Mouse (Mus musculus) CH12.LX (cell line): ENCODE data around the gene Iars. TPM values are rescaled to one million over a fixed set of nuclear protein-coding genes. Genes with fewer than 3 reads are reported as not detected.

Experiments used
- DNase-seq: peaks from one replicate; pipeline ENCODE4 v3.0.0-alpha.2; 2013; ENCODE audit errors: extremely low read depth
- H3K27ac ChIP-seq: 2 replicates; pipeline ENCODE4 v1.5.1; 2012; ENCODE audit warnings: low read depth, mild to moderate bottlenecking, control low read depth, moderate library complexity; ENCODE audit not compliant: insufficient read depth
- H3K27me3 ChIP-seq: replicated peaks from 2 replicates; pipeline ENCODE3; 2012; ENCODE audit warnings: inconsistent platforms
- H3K36me3 ChIP-seq, 2 experiments: replicated peaks in 1 of 2; 2 replicates each; pipeline versions ENCODE3 to v1.6.1; 2012; ENCODE audit warnings: inconsistent platforms in 1 of 2, low read length in 1 of 2, mild to moderate bottlenecking in 1 of 2, mixed read lengths in 1 of 2, moderate library complexity in 1 of 2; ENCODE audit not compliant: control insufficient read depth in 1 of 2, insufficient read depth in 1 of 2
- H3K4me1 ChIP-seq, 2 experiments: 2 replicates each; pipeline ENCODE4 v1.6.1; 2012; ENCODE audit warnings: inconsistent platforms in 1 of 2, moderate library complexity in 1 of 2; ENCODE audit not compliant: insufficient read depth in 2 of 2, control insufficient read depth in 1 of 2
- H3K4me2 ChIP-seq: 2 replicates; pipeline ENCODE4 v1.6.1; 2012; ENCODE audit warnings: low read depth, mild to moderate bottlenecking, control low read depth; ENCODE audit not compliant: poor library complexity, insufficient read depth, severe bottlenecking
- H3K4me3 ChIP-seq, 3 experiments: fragments of 150-350 bp in 1 of 3; sonication (generic) in 1 of 3; replicated peaks in 1 of 3; 2 replicates each; pipeline versions ENCODE3 to v1.5.1; 2011 to 2012; ENCODE audit warnings: low read depth in 2 of 3, low read length in 2 of 3, mild to moderate bottlenecking in 2 of 3, moderate library complexity in 2 of 3, control low read depth in 1 of 3, improper control_type of control experiment in 1 of 3, inconsistent platforms in 1 of 3, mixed read lengths in 1 of 3; ENCODE audit not compliant: poor library complexity in 1 of 3
- H3K79me2 ChIP-seq: replicated peaks from 2 replicates; pipeline ENCODE4 v1.6.1; 2012; ENCODE audit warnings: mild to moderate bottlenecking, moderate library complexity; ENCODE audit not compliant: control insufficient read depth, poor library complexity, insufficient read depth, severe bottlenecking; ENCODE audit errors: extremely low read depth
- H3K9ac ChIP-seq: 2 replicates; pipeline ENCODE4 v1.6.1; 2012; ENCODE audit warnings: low read depth, mild to moderate bottlenecking, control low read depth, moderate library complexity; ENCODE audit not compliant: insufficient read depth
- H3K9me3 ChIP-seq: replicated peaks from 2 replicates; pipeline ENCODE3; 2012; ENCODE audit warnings: low read length, inconsistent platforms, mixed read lengths
- BHLHE40 ChIP-seq: IDR thresholded peaks from 2 replicates; pipeline ENCODE4 v1.6.1; 2011; ENCODE audit warnings: mild to moderate bottlenecking, low read depth, low read length, improper control_type of control experiment
- EP300 ChIP-seq: IDR thresholded peaks from 2 replicates; pipeline ENCODE4 v1.6.1; 2011; ENCODE audit warnings: low read length, improper control_type of control experiment
- ETS1 ChIP-seq: conservative IDR thresholded peaks from 2 replicates; pipeline ENCODE4 v1.6.1; 2012; ENCODE audit warnings: low read depth, mild to moderate bottlenecking, inconsistent platforms, low read length, improper control_type of control experiment, moderate library complexity
- GABPA ChIP-seq: IDR thresholded peaks from 2 replicates; pipeline ENCODE4 v1.6.1; 2012; ENCODE audit warnings: low read depth, low read length, improper control_type of control experiment, inconsistent platforms; ENCODE audit not compliant: insufficient replicate concordance
- JUN ChIP-seq: IDR thresholded peaks from 2 replicates; pipeline ENCODE4 v1.6.1; 2011; ENCODE audit warnings: low read depth, mild to moderate bottlenecking, low read length, improper control_type of control experiment, moderate library complexity; ENCODE audit not compliant: insufficient read depth
- JUND ChIP-seq: conservative IDR thresholded peaks from 2 replicates; pipeline ENCODE4 v1.6.1; 2011; ENCODE audit warnings: low read depth, low read length, improper control_type of control experiment
- KAT2A ChIP-seq: IDR thresholded peaks from 2 replicates; pipeline ENCODE4 v1.6.1; 2012; ENCODE audit warnings: low read length, improper control_type of control experiment, inconsistent platforms; ENCODE audit not compliant: insufficient replicate concordance
- MAX ChIP-seq: IDR thresholded peaks from 2 replicates; pipeline ENCODE4 v1.6.1; 2011; ENCODE audit warnings: low read length, improper control_type of control experiment
- MAZ ChIP-seq: IDR thresholded peaks from 2 replicates; pipeline ENCODE4 v1.6.1; 2012; ENCODE audit warnings: low read depth, mild to moderate bottlenecking, inconsistent platforms, low read length, improper control_type of control experiment, moderate library complexity
- MEF2A ChIP-seq: IDR thresholded peaks from 2 replicates; pipeline ENCODE4 v1.6.1; 2014; ENCODE audit warnings: low read depth, mild to moderate bottlenecking, inconsistent platforms, low read length, improper control_type of control experiment, borderline replicate concordance
- MXI1 ChIP-seq: IDR thresholded peaks from 2 replicates; pipeline ENCODE4 v1.6.1; 2011; ENCODE audit warnings: mild to moderate bottlenecking, low read depth, low read length, improper control_type of control experiment
- POLR2A ChIP-seq: IDR thresholded peaks from 2 replicates; pipeline ENCODE4 v1.6.1; 2011; ENCODE audit warnings: low read depth, mild to moderate bottlenecking, improper control_type of control experiment, low read length
- SIN3A ChIP-seq: IDR thresholded peaks from 2 replicates; pipeline ENCODE4 v1.6.1; 2012; ENCODE audit warnings: low read length, improper control_type of control experiment, inconsistent platforms
- TBP ChIP-seq: conservative IDR thresholded peaks from 2 replicates; pipeline ENCODE4 v1.6.1; 2011; ENCODE audit warnings: low read depth, low read length, improper control_type of control experiment
- UBTF ChIP-seq: IDR thresholded peaks from 2 replicates; pipeline ENCODE4 v1.6.1; 2012; ENCODE audit warnings: low read depth, mild to moderate bottlenecking, inconsistent platforms, low read length, improper control_type of control experiment, moderate library complexity
- USF1 ChIP-seq: IDR thresholded peaks from 2 replicates; pipeline ENCODE4 v1.6.1; 2014; ENCODE audit warnings: low read depth, mild to moderate bottlenecking, inconsistent platforms, low read length, improper control_type of control experiment
- USF2 ChIP-seq: conservative IDR thresholded peaks from 2 replicates; pipeline ENCODE4 v1.6.1; 2011; ENCODE audit warnings: low read depth, low read length, improper control_type of control experiment
- dilution Hi-C: fragments of 300-500 bp; cut with MboI; formaldehyde crosslinking; loops from 2 replicates; pipeline ENCODE4 v1.14.3; 2020; ENCODE audit warnings: low sequenced_read_pairs; ENCODE audit not compliant: extremely low pct_unique_long_range_greater_than_20kb, extremely low pct_ligation_motif_present
- in situ Hi-C: fragments of 300-500 bp; cut with MboI; formaldehyde crosslinking; loops from 3 replicates; pipeline ENCODE4 v1.14.3; 2019; ENCODE audit warnings: low sequenced_read_pairs, low pct_ligation_motif_present, low pct_unique_long_range_greater_than_20kb, mixed read lengths
- polyA plus RNA-seq: library from polyadenylated mRNA; unstranded; fragments of >175 nt; gene quantifications from 2 replicates; pipeline ENCODE4 v1.2.1, GENCODE M21; 2012; ENCODE audit warnings: low read depth; ENCODE audit not compliant: insufficient read length
- total RNA-seq, 2 experiments: library from RNA; depleted of rRNA; stranded (reverse); fragments of 300-350 nt in 1 of 2; fragments of >200 nt in 1 of 2; gene quantifications; 2 replicates each; pipeline ENCODE4 v1.2.3; 2012 to 2014

Gene Iars
- total and polyA plus RNA-seq, 3 experiments: 88.2 to 160 (median 141) TPM

DNA sequence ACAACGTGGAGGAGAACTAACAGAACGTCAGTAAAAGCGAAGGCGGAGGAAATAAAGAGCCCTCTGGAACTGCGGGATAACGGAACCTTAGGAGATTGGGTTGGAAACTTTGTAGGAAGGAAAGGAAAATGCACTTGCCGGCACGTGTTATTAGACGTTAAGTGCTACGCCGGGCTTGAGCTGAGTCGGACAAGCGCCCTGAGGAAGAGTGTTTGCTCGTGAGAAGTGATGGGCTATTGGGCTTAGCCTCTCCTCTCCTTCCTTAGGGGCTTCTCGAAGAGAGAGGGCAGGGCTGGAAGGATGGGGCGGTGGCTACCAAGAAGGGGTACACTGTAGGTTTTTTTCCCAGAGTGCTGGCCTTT, 28.7 kb upstream of the Iars start:
- Histone ChIP-seq H3K4me1 (peaks cover 0 to 26% of the 10 kb centered on the region in 2 experiments; a peak in 2 of 4 replicates), H3K4me2 (peak overlapping the region; percentile 82; the same call in 1 of the 2 replicates), H3K27ac (peak overlapping the region; percentile 21; the same call in 1 of the 2 replicates), H3K36me3 (peaks cover 6 to 31% of the 10 kb centered on the region in 2 experiments), H3K27me3 (no peaks in the 10 kb centered on the region), H3K9ac (peak overlapping the region; percentile 86), H3K4me3 (peak overlapping the region; percentile 93 to 96 (median 93)), H3K9me3 (no peaks in the 10 kb centered on the region), H3K79me2 (peaks cover 12% of the 10 kb centered on the region)
- no peak for DNase-seq
- in situ Hi-C loops: no loop called here
- dilution Hi-C loops: no loop called here
- TF ChIP-seq MAX (peak; percentile 95; the same call in 1 of the 2 replicates), MXI1 (peak; percentile 99), JUN (no peak), JUND (no peak), TBP (peak; percentile 87), USF1 (peak; percentile 37; the same call in 1 of the 2 replicates), POLR2A (peak; percentile 65), MEF2A (no peak; the same call in 1 of the 2 replicates), SIN3A (peak; percentile 92), GABPA (no peak), EP300 (no peak), UBTF (no peak), USF2 (peak; percentile 24; the same call in 1 of the 2 replicates), BHLHE40 (peak; percentile 96)

DNA sequence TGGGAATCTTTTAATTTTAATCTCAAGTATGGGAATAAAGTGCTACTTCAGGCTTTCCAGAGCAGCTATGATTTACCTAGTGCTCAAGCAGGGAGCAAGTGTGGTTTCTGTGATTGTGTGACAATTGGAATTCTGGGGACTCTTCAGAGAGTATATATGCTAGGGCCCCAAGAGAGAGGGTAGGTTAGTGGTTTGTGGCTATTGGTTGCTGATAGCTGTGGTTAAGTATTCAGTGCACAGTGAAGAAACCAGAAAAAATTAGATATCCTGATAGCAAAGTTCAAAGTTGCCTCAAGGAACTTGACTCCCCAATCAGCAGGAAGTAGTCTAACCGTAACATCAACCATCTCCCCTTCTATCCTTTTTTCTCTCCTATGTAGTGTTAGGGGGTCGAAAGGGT, 4.1 kb upstream of the Iars start:
- dilution Hi-C loops (no loop called here), in situ Hi-C loops (no loop called here)
- H3K9me3 ChIP-seq: no peaks in the 10 kb centered on the region
- H3K36me3 ChIP-seq: peaks cover 27 to 61% of the 10 kb centered on the region in 2 experiments
- no peak for DNase-seq
- TF ChIP-seq MAZ: no peak
- no peak for TF ChIP-seq BHLHE40
- TF ChIP-seq POLR2A: no peak
- no peak for TF ChIP-seq ETS1
- no peak for TF ChIP-seq KAT2A
- no peak overlapping the region for H3K27ac ChIP-seq
- no peak overlapping the region for H3K9ac ChIP-seq
- H3K4me1 ChIP-seq: peaks cover 0 to 6% of the 10 kb centered on the region in 2 experiments; a peak in 2 of 4 replicates
- peaks cover 8% of the 10 kb centered on the region for H3K79me2 ChIP-seq
- no peak overlapping the region for H3K4me2 ChIP-seq
- no peak overlapping the region for H3K4me3 ChIP-seq
- H3K27me3 ChIP-seq: no peaks in the 10 kb centered on the region
